Mouse (Mus musculus): Measurements from ENCODE around the gene Tmem97.
A peak's percentile ranks its signal among the peaks of the same experiment; 100 is the strongest.

Tmem97 gene

DNA sequence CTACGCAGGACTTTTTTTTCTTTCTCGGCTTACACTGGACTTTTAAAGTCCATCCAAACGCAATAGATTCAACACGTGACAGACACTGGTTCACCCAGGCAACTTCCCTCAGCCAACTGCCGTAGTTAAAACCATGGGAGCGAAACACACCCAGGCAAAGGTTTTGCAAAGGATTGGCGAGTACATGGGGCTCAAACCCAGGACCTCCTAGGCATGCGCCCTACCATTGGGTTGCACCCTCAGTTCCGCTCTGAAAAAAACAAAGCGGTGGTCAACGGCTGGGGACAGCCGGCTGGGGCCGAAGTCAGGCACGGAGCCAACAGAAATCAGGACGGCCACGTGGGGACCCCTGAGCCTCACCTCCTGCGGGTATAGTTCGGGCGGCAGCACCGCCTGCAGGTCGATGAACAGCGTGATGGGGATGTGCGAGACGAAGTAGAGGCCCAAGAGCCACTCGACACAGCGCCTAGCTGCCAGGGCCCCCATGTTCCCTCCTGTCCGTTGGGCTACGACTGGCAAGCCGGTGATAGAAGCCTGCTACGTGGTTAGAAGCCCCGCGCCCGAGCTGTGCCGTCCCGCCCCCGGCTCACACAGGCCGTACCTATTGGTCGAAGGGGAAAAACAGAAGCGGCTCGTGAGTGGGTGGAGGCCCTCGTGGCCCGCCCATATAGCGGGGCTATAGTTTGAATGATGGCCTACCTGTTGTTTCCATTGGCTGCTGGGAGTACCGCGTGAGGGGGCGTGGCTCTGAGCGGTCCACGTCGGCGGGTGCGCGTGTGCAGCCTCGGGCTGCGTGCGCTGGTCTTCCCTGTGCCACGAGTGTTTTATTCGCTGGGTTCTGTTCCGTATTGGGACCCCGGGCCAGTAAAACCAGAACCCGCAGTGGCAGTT lies at the start of gene Tmem97:
Gene Tmem97, minus strand, starts transcription at position 610 of the 891 bp plus-strand sequence.
- no peak for TF ChIP-seq GATA4 (IDR thresholded peaks at IDR 0.05; ENCODE audit: insufficient replicate concordance, low read length)

DNA sequence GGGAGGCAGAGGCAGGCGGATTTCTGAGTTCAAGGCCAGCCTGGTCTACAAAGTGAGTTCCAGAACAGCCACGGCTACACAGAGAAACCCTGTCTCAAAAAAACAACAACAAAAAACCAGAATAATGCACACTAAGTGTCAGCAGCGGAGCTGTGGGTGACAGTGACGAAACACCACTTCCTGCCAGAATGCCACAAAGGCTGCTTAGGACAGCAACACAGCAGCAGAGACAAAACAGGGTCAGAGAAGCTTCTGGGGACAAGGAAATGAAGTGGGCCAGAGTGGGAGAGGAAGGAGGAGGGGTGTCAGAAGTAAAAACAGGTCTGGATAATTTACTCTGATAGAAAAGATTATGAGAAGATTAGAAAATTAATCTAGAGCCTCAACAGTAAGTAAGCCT lies 49.5 kb upstream of the Tmem97 start:
- TF ChIP-seq GATA4 (IDR thresholded peaks at IDR 0.05; ENCODE audit: insufficient replicate concordance, low read length): no peak

DNA sequence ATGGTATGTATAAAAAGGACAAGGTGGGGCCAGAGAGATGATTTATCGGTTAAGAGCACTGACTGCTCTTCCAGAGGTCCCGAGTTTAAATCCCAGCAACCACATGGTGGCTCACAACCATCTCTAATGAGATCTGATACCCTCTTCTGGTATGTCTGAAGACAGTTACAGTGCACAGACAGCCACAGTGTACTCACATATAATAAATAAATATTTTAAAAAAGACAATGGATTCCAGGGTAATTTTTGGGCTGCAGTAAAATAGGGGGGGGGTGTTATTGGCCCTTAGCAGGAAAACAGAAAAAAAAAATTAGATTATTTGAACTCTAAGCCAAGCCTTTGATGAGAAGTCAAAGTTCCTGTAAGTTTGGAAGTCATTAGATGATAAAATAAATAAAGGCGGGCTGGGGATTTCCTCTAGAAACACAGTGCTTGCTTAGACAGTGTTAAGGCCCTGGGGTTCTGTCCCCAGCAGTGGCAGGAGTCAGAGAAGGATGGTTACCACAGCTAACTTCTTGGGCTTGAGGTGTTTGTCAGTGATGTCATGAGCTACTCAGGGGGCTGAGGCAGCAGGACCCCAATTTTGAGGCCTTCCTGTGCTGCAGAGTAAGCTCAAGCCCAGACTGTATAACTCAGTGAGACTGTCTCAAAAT lies 48.3 kb upstream of the Tmem97 start:
- no peak for TF ChIP-seq GATA4 (IDR thresholded peaks at IDR 0.05; ENCODE audit: insufficient replicate concordance, low read length)

DNA sequence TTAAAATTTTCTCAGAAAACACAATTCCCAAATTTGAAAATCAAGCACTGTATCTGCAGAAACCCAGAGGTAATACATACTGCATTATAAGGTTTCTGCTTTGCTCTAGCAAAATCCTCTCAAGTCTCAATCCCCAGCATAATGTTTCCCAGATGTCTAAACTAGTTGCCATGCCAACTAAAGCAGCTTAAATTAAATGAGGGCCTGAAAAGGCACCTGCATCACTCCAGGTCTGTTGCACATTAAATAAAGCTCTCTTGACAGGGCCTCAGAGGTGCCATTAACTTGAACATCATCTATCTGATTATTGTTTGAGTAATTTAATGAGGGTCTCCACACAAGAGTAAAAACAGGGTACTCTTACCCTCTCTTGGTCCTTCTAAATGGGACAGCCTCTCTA lies 46.2 kb upstream of the Tmem97 start:
- no peak for TF ChIP-seq GATA4 (IDR thresholded peaks at IDR 0.05; ENCODE audit: insufficient replicate concordance, low read length)

DNA sequence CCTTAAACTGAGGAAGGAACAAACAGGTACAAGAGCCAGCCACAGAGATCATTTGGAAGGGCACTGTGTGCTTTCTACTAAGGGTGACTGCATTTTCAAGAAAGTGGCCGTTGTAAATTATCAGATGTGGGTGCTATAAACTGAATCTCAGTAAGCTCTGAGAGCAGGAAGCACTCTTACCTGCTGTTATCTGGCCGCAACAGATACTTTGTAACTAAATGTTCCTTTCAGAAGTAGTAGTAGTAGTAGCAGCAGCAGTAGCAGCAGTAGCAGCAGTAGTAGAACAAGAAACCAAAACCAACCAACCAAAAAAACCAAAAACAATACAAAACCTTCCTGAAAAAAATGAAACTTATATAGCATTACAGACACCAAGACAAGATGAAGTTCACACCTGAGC lies 45.2 kb upstream of the Tmem97 start:
- no peak for TF ChIP-seq GATA4 (IDR thresholded peaks at IDR 0.05; ENCODE audit: insufficient replicate concordance, low read length)

DNA sequence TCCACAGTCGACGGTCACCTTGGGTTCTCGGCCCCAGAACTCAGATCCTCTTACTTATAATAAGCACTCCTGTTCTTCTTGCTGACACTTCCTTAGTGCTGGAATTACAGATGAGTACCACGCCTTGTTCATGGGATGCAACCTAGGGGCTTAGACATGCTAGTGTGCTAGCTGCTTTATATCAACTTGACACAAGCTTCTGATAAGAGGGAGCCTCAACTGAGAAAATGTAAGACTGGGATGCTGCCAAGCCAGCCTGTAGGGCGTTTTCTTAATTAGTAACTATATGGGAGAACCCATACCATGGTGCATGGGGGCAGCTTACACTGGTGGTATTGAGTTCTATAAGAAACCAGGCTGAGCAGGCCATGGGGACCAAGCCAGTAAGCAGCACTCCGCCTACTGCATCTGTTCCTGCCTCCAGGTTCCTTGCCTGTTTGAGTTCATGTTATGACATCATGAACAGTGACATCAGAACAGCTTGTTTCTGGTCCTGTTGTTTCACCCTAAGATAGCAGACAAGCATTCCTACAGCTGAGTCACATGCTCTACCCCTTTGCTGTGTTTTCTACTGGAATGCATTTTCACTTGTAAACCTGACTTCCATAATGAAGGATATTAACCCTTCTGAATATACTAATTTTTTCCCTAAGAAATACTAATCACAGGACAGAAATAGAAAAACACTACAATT lies 43.8 kb upstream of the Tmem97 start:
- no peak for TF ChIP-seq GATA4 (IDR thresholded peaks at IDR 0.05; ENCODE audit: insufficient replicate concordance, low read length)

DNA sequence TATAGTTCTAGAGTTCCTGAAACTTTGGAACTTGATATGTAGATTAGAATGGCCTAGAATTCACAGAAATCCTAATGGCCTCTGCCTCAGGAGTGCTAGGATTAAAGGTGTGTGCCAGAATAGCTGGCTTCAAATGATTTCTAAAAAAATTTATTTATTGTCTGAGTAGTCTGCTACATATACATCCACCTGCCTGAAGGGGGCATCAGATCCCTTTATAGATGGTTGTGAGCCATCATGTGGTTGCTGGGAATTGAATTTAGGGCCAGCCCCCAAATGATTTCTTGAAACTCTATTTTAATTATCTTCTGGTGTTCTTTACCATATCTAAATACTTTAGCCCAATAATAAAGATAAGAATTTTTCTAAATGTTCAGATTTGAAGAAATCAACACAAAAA lies 35.5 kb upstream of the Tmem97 start:
- TF ChIP-seq GATA4 (IDR thresholded peaks at IDR 0.05; ENCODE audit: insufficient replicate concordance, low read length): no peak

DNA sequence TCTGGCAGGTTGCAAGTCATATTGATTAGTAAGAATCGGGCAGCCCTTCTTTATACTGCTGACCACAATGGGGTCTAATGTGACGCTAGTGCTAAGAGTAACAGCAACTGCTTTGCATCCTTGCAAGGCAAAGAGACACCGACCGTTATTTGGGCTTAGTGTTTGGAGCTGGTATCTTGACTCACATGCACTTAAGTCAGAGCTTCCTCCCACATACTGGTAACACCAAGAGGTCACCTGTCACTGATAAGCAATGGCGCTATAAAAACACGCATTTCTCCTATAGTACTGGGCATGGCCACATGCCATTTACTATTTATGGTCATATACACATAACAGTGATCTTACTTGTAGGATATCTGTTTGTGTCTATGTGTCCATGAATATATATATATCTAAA lies 32.3 kb upstream of the Tmem97 start:
- TF ChIP-seq GATA4 (IDR thresholded peaks at IDR 0.05; ENCODE audit: insufficient replicate concordance, low read length): no peak

DNA sequence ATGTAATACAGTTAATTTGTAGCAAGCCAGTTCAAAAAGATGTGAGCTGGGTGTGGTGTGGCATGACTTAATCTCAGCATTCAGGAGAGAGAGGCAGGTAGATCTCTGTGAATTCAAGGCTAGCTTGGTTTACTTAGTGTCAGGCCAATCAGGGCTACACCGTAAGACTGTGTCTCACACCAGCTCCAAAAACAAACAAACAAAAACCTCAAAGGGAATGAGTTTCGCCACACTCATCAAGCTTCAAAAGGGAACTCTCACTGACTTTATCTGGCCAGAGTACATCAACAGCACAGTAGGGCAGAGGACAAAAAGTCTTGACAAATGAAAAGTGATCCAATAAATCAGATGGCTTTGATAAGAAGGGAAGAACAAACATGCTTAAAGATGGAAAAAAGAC lies 24.4 kb upstream of the Tmem97 start:
- 0 out of 2 replicates have a peak, but pooled peaks have one; percentile 5 for TF ChIP-seq GATA4 (IDR thresholded peaks at IDR 0.05; ENCODE audit: insufficient replicate concordance, low read length)

DNA sequence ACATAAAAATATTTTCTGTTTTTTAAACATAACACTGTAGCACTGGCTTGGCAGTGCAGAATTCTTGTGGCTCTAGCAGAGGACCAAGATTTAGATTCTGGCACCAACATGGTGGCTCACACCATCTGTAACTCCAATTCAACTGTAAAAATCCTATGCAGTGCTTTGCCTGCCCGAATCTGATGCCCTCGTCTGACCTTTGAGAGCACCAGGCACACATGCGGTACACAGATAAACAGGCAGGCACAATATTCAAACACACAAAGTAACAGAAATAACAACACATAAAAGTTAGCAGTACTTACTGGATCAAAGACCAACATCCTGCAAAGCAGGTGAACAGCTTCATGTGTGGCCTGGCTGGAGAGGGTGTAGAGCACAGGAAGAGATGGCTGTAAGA lies 24.0 kb upstream of the Tmem97 start:
- TF ChIP-seq GATA4 (IDR thresholded peaks at IDR 0.05; ENCODE audit: insufficient replicate concordance, low read length): no peak

DNA sequence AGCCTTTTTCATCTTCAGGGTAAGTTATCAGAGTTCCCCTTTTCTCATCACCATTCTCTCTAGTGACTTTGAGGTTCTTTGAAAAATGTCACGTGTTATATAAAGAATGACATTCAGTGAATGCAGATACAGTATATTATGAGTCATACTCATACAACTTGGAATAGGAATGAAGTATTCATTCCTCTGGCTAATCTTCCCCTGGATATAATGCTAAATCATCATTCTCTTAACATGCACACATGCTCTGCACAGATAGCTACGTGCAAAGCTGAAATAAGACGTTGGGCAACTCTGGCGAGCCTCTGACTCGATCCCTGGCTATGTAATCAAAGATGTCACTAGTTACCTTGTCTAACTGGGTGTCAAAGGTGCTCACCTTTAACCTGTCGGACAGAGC lies 21.3 kb upstream of the Tmem97 start:
- no peak for TF ChIP-seq GATA4 (IDR thresholded peaks at IDR 0.05; ENCODE audit: insufficient replicate concordance, low read length)

DNA sequence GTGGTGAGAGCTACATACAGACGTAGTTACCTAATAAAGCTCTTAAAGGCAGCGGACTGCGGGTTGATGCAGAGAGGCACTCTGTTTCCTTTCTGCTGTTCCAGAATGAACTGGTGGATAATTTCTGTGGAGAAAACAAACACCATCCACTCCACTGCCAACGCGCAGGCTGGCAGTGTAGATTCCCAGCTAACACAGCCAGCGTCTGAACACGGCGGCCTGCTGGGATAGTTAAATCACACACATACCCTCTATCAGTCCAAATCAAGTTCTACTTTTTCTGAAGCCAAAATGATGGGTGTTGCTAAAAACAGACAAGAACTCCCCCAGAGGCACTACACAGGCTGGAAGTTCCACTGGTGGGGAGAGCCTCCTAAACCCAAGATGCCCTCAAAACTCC lies 20.9 kb upstream of the Tmem97 start:
- no peak for TF ChIP-seq GATA4 (IDR thresholded peaks at IDR 0.05; ENCODE audit: insufficient replicate concordance, low read length)

DNA sequence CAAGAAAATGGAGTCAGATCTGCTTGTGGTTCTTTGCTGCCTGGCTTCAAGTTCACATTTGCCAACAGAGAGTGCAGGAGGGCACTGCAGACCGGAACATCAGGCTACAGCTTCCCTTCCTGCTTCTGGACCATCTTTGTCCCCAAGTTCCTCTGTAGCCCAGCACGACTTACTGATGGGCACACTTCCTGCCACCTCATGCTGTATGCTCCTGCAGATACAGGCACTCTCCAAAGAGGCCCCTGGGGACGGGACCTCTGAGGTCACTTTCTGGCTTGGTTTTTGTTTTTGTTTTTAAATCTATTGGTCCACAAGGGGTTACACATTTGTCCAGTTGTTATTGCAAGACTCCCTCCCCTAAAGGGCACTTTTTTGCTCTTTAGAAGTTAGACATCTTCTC lies 19.2 kb upstream of the Tmem97 start:
- TF ChIP-seq GATA4 (IDR thresholded peaks at IDR 0.05; ENCODE audit: insufficient replicate concordance, low read length): no peak

DNA sequence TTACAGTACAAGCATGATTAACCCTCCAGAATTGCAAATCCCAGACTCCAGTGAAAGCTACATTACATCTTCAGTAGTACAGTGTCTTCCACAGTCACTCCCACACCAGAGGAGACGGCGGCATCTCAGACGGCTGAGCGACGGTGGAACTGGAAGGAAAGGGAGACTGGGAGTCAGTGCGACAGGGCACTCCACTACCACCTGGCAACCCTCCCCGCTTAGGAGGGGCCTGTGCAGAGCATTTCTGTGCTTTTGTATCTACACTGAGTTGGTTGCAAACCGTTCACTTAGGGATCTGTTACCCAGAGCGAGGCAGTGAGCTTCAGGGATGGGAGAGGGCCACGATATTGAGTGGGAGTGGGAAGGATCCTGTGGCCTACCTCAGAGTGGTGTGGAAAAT lies 18.2 kb upstream of the Tmem97 start:
- no peak for TF ChIP-seq GATA4 (IDR thresholded peaks at IDR 0.05; ENCODE audit: insufficient replicate concordance, low read length)

DNA sequence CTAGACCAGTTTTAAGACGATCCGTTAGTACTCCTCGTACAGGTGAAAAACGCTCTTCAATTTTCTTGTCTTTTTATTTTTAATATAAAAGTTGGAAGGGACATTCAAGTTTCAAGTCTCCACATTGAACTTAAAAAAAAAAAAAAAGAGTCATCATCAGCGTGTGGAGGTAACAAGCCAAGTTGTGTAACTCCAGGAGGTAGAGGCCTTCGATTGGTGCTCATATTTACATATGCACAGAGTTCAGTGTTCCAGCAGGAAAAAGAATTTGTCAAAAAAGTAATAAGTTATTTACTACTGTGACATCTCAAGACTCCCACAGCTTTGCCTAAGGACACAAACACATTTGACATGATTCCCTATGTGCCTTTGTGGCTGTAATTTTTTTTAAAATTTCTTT lies 17.0 kb upstream of the Tmem97 start:
- TF ChIP-seq GATA4 (IDR thresholded peaks at IDR 0.05; ENCODE audit: insufficient replicate concordance, low read length): no peak

DNA sequence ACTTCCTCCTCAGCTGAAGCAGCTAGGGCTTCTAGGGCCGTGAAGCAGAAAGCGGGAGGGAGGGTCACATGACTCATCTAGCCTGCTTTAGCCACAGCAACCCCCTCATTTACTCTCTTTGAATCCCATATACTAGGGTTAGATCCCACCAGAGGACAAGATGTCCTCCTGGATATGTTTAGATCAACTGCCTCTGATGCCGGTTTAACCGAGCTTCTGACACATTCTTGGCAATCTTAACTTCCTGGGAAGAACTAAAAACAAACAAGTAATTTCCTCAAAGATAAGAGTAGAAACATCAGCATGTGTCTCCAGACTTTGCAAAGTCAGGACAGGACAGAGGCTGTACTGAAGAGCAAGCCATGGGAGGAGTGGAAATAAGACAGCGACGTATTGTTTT lies 16.2 kb upstream of the Tmem97 start:
- TF ChIP-seq GATA4 (IDR thresholded peaks at IDR 0.05; ENCODE audit: insufficient replicate concordance, low read length): peak; percentile 94

All from liver, adult (tissue).